Mouse (Mus musculus) inflammation-experienced regulatory T-cells, adult 16 weeks (primary cell): ENCODE results near the gene Hipk2. TPM values are rescaled to one million over a fixed set of nuclear protein-coding genes. Genes with fewer than 3 reads are reported as not detected.

ENCODE experiments used
- polyA plus RNA-seq: library from polyadenylated mRNA; unstranded; fragments of 100-300 nt; shearing (Covaris generic); gene quantifications from one replicate; pipeline ENCODE4 v1.2.1, GENCODE M21; 2017

The Hipk2 gene
- 10.5 TPM for polyA plus RNA-seq

DNA sequence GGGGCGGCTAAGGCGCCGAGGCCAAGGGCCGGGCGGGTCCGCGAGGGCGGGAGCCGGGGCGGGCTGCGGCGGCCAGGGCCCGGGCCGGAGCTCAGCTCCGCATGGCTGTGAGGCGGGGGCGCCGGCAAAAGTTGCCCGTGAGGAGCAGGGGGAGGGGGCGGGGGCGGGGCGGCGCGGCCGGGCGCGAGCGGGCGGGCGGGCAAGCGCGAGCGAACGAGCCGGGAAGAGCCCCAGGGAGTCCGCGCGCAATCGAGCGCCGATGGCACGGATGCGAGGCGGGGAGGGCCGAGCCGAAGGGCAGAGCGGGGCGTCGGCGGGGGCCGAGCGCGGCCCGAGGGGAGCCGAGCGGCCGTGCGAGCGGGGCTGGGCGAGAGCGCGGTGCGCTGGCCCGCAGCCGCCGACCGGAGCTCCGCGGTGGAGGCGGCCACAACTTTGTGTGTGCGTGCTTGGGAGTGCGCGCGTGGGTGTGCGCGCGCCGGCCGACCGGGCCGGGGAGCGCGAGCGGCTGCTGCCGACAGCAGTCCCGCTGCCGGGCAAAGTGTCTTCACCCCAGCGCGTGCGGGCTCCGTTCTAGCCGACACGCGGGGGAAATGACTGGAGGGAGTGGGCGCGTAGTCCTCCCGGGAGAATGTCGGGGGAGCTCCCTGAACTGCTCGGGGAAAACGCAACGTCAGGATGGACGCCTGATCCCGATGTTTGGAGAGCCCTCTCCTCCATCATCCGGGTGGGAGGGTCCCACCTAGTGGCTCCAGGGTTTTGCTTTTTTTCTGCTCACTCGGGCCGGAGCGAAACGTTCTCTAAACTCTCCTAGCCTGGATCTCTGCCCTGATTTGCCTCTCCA lies at the start of gene Hipk2:
Gene Hipk2 (minus strand): TSS at position 95 of the 841 bp plus-strand sequence.

DNA sequence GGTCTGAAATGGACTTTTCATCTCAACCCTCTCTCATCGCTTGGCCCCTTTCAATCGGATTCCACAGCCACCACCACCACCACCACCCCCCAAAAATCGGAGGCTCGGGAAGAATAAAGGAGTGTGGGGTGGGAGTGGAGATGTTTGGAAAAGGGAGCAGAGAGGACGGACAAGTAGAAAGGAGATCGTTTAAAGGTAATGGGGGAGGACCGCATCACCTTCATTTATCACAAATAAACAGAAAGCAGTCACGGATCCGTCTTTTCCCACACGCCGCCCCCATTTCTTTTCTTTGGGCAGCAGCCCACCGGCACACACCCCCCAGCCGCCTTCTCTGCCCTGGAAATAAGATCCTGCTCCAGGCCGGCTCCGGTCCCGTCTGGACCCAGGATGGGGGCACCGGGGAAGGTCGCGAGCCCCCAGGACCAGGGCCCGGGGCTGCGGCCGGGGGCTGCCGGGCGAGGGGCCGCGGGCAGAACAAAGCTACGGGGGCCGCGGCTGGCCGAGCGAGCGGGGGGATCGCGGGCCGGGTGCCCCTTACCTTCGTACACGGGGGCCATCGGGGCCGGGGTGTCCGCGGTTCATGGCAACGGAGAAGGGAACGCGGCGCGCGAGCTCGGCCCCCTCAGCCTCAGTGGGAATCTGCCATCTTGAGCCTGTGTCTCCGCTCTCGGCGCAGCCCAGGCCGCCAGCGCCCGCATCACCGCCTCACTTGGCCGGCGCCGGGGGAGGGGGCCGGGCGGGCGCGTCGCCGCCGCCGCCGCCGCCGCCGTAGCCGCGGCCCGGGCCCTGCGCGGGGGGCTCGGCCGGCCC lies 501 bp downstream of the Hipk2 start, which contains the start of gene Tbxas1:
Gene Tbxas1 (plus strand): TSS at position 147 of the 813 bp plus-strand sequence.

DNA sequence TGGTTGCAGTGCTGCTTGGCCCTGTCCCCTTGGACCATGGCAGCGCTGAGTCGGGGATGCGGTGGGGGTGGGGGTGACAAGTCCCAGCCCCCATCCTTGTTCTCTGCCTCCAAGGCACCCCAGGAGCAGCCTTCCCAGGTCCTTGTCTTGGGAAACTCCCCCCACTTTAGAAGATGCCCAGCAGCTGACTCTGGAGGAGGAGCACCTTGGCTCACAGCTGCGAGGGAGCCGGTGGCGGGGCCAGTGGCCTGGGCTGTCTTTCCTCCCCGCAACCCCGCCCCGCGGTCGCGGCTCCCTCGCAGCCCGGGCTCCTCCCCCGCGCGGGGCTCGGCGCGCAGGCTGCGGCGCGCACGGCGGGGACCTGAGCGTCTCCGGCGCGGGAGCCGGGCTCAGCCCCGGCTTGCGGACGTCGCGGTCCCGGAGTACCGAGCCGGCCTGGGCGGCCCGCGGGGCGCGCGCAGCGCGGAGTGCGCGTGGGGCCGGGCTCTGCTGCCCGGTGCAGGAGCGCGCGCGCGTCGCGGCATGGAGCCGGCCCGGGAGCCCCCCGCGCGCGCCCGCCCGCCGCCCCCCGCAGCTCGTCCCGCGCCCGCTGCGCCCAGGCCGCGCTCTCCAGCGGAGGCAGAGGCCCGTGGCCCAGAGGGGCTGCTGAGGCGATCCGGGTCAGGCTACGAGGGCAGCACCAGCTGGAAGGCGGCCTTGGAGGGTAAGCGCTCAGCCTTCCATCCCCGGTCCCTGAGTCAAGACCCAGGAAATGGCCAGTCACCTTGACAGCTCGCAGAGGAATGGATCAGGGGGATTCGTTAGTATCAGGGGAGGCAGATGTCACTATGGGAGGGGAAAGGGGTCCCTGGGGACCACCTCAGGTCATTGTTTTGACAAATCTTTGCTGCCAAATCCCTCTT lies 213.0 kb downstream of the Hipk2 start, which contains the start of gene Clec2l:
Gene Clec2l (plus strand): TSS at position 356 of the 902 bp plus-strand sequence.

Other genes starting within 250 kb of the Hipk2 start
- gene Klrg2, start 238.9 kb downstream of the Hipk2 start, polyA plus RNA-seq: not detected
- gene Clec2l, start 213.1 kb downstream of the Hipk2 start, polyA plus RNA-seq: not detected
- gene Tbxas1, start 761 bp downstream of the Hipk2 start, polyA plus RNA-seq: 1.4 TPM
- gene Parp12, start 242.2 kb upstream of the Hipk2 start, polyA plus RNA-seq: 1.9 TPM